Mouse (Mus musculus) stomach, postnatal 0 days (tissue): ENCODE data around the gene Mrps35. TPM values are rescaled to one million over a fixed set of nuclear protein-coding genes. Genes with fewer than 3 reads are reported as not detected.
A peak's percentile ranks its signal among the peaks of the same experiment; 100 is the strongest.

Source experiments
- ATAC-seq: fragments of 200-750 bp; cut with Nextera tagmentation; 2 replicates; pipeline ENCODE4 v1.8.0; 2017; ENCODE audit not compliant: low FRiP score, low TSS enrichment
- DNase-seq: peaks from one replicate; pipeline ENCODE4 v3.0.0-alpha.2; 2016; ENCODE audit warnings: low spot score
- H3K27ac ChIP-seq: fragments of 300-500 bp; sonication (generic); replicated peaks from 2 replicates; pipeline ENCODE4 v1.5.1; 2014; ENCODE audit warnings: mild to moderate bottlenecking, control low read depth
- H3K27me3 ChIP-seq: fragments of 300-500 bp; sonication (generic); 2 replicates; pipeline ENCODE4 v1.6.1; 2014; ENCODE audit warnings: low read length; ENCODE audit not compliant: control insufficient read depth, insufficient read depth
- H3K36me3 ChIP-seq: fragments of 300-500 bp; sonication (generic); 2 replicates; pipeline ENCODE4 v1.6.1; 2014; ENCODE audit warnings: low read length, mixed read lengths; ENCODE audit not compliant: control insufficient read depth, insufficient read depth
- H3K4me1 ChIP-seq: fragments of 300-500 bp; sonication (generic); replicated peaks from 2 replicates; pipeline ENCODE4 v1.6.1; 2014; ENCODE audit warnings: antibody characterized with exemption; ENCODE audit not compliant: control insufficient read depth, insufficient read depth
- H3K4me2 ChIP-seq: fragments of 300-500 bp; sonication (generic); replicated peaks from 2 replicates; pipeline ENCODE4 v1.6.1; 2014; ENCODE audit warnings: low read depth, mild to moderate bottlenecking, control low read depth, moderate library complexity
- H3K4me3 ChIP-seq: fragments of 300-500 bp; sonication (generic); 2 replicates; pipeline ENCODE4 v1.5.1; 2014; ENCODE audit warnings: low read depth, low read length, control low read depth
- H3K9ac ChIP-seq: fragments of 300-500 bp; sonication (generic); 2 replicates; pipeline ENCODE4 v1.6.1; 2014; ENCODE audit warnings: mild to moderate bottlenecking, low read length, control low read depth, mixed read lengths
- H3K9me3 ChIP-seq: fragments of 300-500 bp; sonication (generic); 2 replicates; pipeline ENCODE4 v1.6.1; 2016; ENCODE audit warnings: low read length; ENCODE audit not compliant: control insufficient read depth
- CTCF ChIP-seq: IDR thresholded peaks from 2 replicates; pipeline ENCODE4 v1.5.1; 2016; ENCODE audit warnings: antibody characterized with exemption, low read depth, mild to moderate bottlenecking, moderate library complexity
- EP300 ChIP-seq: optimal IDR thresholded peaks from 2 replicates; pipeline ENCODE3; 2016; ENCODE audit warnings: antibody characterized with exemption
- WGBS: fragments of 180-500 bp; shearing (Covaris S2); extraction: QIAGEN DNeasy Blood & Tissue Kit; methylation state at CpG from one replicate; pipeline ENCODE4 v1.1.7; 2014; 5-methylcytosine and 5-hydroxymethylcytosine counted together
- polyA plus RNA-seq: library from polyadenylated mRNA; unstranded; fragments of >200 nt; fragmentation: Nextera tagmentation; extraction: Ambion mirVana; gene quantifications from 2 replicates; pipeline ENCODE4 v1.2.1, GENCODE M21; 2015

The Mrps35 gene
- polyA plus RNA-seq, 1 experiment from 2014 or later, result 101 TPM

DNA sequence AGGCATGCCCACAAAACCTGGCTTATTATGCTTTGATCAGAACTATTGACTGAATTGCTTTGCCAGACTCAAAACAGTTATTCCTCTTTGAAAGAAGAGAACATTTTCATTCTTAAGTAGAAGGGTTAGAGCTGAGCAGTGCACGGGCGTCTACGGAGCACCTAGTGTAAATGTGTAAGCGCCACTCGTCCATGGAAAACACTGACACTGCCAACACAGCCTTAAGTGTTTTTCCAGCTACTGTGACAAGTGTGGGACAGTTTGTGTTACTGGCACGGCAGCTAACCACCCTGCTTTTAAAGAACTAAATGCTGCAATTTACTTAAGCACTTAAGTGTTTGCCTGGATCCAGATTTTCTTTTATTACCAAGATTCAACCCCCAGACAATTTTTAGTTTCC, 30.6 kb upstream of the Mrps35 start:
- Histone ChIP-seq H3K27ac (no peak overlapping the region), H3K4me2 (no peak overlapping the region), H3K36me3 (peaks cover 13% of the 10 kb centered on the region), H3K9ac (no peak overlapping the region), H3K4me1 (no peaks in the 10 kb centered on the region), H3K9me3 (no peaks in the 10 kb centered on the region), H3K4me3 (no peak overlapping the region), H3K27me3 (no peaks in the 10 kb centered on the region)
- TF ChIP-seq EP300, result no peak
- no peak for TF ChIP-seq CTCF
- ATAC-seq (no peak), DNase-seq (no peak)
- 77% methylated on average over 6 of the region's 6 CpGs for WGBS

DNA sequence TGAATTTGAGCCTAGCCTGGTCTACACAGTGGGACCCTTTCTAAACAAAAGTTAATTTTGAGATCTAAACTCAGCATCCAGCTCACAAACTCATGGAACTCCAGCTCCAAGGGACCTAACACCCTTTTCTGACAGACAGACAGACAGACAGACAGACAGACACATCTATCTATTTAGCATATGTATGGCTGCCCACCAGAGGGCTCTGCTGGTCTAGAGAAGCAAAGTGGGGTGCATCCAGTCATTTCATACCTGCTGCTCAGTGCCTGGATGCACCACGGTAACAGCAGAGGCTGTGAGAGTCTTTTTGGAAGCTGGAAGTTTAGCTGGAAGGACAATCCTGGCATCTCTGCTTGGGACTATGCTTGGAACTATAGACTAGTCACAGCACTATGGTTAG, 29.0 kb upstream of the Mrps35 start:
- Histone ChIP-seq H3K36me3 (peaks cover 13% of the 10 kb centered on the region), H3K27ac (no peak overlapping the region), H3K9ac (no peak overlapping the region), H3K4me3 (no peak overlapping the region), H3K9me3 (no peaks in the 10 kb centered on the region), H3K4me1 (no peaks in the 10 kb centered on the region), H3K4me2 (no peak overlapping the region), H3K27me3 (no peaks in the 10 kb centered on the region)
- 73% methylated on average over 1 of the region's 1 CpGs for WGBS
- no peak for DNase-seq
- TF ChIP-seq EP300, result no peak
- TF ChIP-seq CTCF, result peak; percentile 60
- no peak for ATAC-seq

DNA sequence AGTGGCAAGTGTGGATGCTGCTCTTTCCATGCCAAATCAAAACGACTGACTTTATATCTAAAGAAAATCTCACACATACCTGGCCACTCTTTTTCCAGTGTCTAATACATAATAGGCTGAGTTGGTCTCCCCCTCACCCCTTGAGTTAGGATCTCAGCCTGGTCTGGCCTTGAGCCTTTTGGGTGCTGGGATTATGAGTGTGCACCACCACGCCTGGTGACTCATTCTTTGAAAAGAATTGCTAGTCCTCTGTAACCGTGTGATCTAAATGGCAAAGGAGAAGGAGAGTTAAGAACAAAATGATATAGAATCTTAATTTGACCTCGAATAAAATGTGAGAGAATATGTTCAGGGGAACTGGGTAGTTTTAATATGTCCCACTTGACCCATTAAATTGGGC, 24.7 kb upstream of the Mrps35 start:
- no peak overlapping the region for H3K27ac ChIP-seq
- ATAC-seq, result no peak
- H3K4me1 ChIP-seq, result no peaks in the 10 kb centered on the region
- H3K36me3 ChIP-seq, result peaks cover 23% of the 10 kb centered on the region
- no peaks in the 10 kb centered on the region for H3K27me3 ChIP-seq
- no peaks in the 10 kb centered on the region for H3K9me3 ChIP-seq
- 69% methylated on average over 4 of the region's 4 CpGs for WGBS
- H3K4me2 ChIP-seq, result no peak overlapping the region
- no peak for DNase-seq
- no peak overlapping the region for H3K9ac ChIP-seq
- TF ChIP-seq EP300, result no peak
- no peak for TF ChIP-seq CTCF
- H3K4me3 ChIP-seq, result no peak overlapping the region

DNA sequence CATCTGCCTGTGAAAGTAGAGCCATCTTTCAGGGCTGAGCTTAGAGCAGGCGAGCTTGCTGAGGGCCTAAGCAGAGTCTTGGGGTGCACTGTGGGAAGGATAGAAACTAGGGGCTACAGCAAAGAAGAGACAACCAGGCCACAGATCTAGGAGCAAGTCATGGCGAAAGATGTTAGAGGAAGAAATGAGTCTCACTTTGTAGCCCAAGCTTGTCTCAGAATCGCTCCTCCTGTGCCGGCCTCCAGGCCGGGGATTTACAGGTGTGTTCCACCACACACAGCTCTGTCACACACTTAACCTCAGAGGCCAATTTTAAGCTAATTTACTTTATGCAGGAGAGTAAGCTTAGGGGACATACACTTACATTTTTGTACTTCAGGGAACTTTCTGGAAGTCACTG, 24.2 kb upstream of the Mrps35 start:
- Histone ChIP-seq H3K9ac (no peak overlapping the region), H3K4me3 (no peak overlapping the region), H3K4me2 (no peak overlapping the region), H3K27ac (no peak overlapping the region), H3K36me3 (peaks cover 26% of the 10 kb centered on the region), H3K4me1 (no peaks in the 10 kb centered on the region), H3K27me3 (no peaks in the 10 kb centered on the region), H3K9me3 (no peaks in the 10 kb centered on the region)
- no peak for TF ChIP-seq EP300
- TF ChIP-seq CTCF, result no peak
- WGBS, result 94% methylated on average over 5 of the region's 5 CpGs
- DNase-seq (no peak), ATAC-seq (no peak)

DNA sequence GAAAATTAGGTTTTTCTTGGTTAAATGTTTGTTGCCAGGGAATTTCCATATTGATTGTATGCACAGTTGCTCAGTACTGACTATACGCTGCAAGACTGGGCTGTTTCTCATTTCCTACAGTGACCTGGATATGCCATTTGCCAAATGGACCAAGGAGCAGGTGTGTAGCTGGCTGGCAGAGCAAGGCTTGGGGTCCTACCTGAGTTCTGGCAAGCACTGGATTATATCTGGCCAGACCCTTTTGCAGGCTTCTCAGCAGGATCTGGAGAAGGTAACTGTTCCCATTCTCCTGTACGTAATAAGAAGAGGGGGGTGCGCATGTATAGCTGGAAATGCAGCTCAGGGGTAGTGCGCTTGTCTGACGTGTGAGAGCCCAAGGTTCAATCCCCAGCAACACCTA, 21.4 kb upstream of the Mrps35 start:
- WGBS, result 91% methylated on average over 5 of the region's 5 CpGs
- H3K4me2 ChIP-seq, result no peak overlapping the region
- peak; percentile 5 for DNase-seq
- TF ChIP-seq CTCF (no peak), EP300 (no peak)
- ATAC-seq, result no peak
- H3K4me3 ChIP-seq, result no peak overlapping the region
- no peak overlapping the region for H3K9ac ChIP-seq
- H3K27ac ChIP-seq, result no peak overlapping the region
- H3K36me3 ChIP-seq, result peaks cover 24% of the 10 kb centered on the region
- H3K9me3 ChIP-seq, result no peaks in the 10 kb centered on the region
- no peaks in the 10 kb centered on the region for H3K4me1 ChIP-seq
- H3K27me3 ChIP-seq, result no peaks in the 10 kb centered on the region

DNA sequence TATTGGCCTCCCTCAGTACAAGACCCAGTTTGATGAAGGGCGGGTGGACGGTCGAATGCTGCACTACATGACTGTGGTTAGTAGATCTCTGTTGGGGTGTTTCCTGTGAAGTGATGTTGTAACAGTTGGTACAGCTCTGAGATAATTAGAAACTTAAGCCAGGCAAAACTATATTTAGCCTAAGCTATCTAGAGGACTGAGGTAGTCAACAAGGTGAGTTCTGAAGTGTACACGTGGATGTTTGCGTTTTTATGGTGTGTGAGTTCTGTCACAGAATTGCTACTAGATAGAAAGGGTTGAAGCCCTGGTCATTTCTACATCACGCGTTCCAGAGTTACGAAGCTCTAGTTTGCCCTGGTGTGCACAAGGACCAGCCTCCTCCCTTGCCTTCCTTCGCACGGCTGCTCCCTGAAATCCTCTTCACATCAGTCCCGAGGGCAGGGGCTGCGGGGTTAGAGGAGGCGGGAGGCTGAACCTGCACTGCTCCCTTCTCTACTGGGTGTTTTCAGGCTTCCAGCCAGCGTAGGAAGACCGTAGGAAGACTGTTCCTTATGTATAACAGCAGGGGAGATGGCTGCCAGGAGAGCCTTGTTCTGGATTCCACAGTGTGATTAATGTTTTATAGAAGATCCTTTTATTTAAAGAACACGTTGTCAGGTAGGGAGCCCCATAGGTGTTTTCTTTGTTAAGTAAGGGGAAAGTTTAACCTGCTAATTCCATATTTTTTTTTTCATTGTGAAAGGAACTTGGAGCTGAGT, 20.0 kb upstream of the Mrps35 start:
- Histone ChIP-seq H3K4me2 (no peak overlapping the region), H3K27ac (peak overlapping the region; percentile 63), H3K9me3 (no peaks in the 10 kb centered on the region), H3K27me3 (no peaks in the 10 kb centered on the region), H3K4me3 (no peak overlapping the region), H3K4me1 (no peaks in the 10 kb centered on the region), H3K36me3 (peaks cover 26% of the 10 kb centered on the region), H3K9ac (no peak overlapping the region)
- DNase-seq (peak; percentile 45), ATAC-seq (peak; percentile 79)
- 74% methylated on average over 16 of the region's 16 CpGs for WGBS
- TF ChIP-seq CTCF, result no peak
- no peak for TF ChIP-seq EP300
